13 mouse cellular contexts compared by ENCODE assay signal in the genomic region with DNA sequence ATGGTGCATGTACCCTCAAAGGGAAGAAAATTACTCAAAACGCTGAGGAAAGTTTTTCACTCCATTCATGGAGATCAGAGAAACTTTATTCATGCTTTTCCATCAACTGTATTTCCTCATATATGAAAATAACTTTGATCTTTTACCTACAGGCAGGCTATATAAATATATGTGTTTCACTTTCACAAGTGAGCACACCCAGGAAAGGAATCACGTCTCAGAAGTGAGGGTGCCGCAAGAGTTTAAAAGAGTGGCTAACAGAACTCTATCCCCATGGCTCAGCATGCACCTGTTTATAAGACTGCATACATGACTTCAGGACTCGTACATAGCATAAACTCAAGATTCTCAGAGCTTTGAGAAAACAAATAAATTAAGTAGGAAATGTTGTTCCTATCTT. TPM values are rescaled to one million over a fixed set of nuclear protein-coding genes. Genes with fewer than 3 reads are reported as not detected.
DNase-seq lines count a peak whose midpoint lies in the region; ATAC-seq lines count a peak whose summit lies in the region.
"Had no signal": no experiment of that assay in that cellular context is flagged by ENCODE, and none has a peak within 500 bp of the region (broad histone marks: within the 10 kb centered on the region; RNA-seq: fewer than 3 reads in every experiment).

No protein-coding gene starts in this region.

- no peak for ATAC-seq in forebrain, embryonic 12.5 days (ENCODE audit: low FRiP score)
- ATAC-seq in forebrain, embryonic 16.5 days, result no peak
- no peak for ATAC-seq in megakaryocyte, adult 5-6 weeks (ENCODE audit: poor library complexity, severe bottlenecking)
- no peak for ATAC-seq in liver, embryonic 12.5 days

- DNase-seq in splenic B cell, adult 2 months (ENCODE audit: low read depth, low spot score), result peak; percentile 25
- DNase-seq in cerebellum, adult 11 months, result no peak
- no peak for DNase-seq in urinary bladder, postnatal 36 days (ENCODE audit: low spot score in 2 of 2)
- DNase-seq: cerebellum, adult 11-12 months; heart, adult 11 months; kidney, postnatal 14 days had no signal

- H3K9me3 ChIP-seq in forebrain, embryonic 12.5 days, result no peaks in the 10 kb centered on the region
- H3K9me3 ChIP-seq in forebrain, embryonic 16.5 days (ENCODE audit: control insufficient read depth, low read length), result no peaks in the 10 kb centered on the region
- H3K9me3 ChIP-seq in megakaryocyte, embryonic 14.5 days, result no peaks in the 10 kb centered on the region
- no peaks in the 10 kb centered on the region for H3K9me3 ChIP-seq in liver, embryonic 12.5 days (replicated peaks)
- H3K9me3 ChIP-seq: embryonic facial prominence, embryonic 15.5 days had no signal

- no peak overlapping the region for H3K4me3 ChIP-seq in forebrain, embryonic 12.5 days (replicated peaks)
- H3K4me3 ChIP-seq in forebrain, embryonic 16.5 days (replicated peaks; ENCODE audit: low read length), result no peak overlapping the region
- peak overlapping the region; percentile 98 for H3K4me3 ChIP-seq in megakaryocyte, embryonic 14.5 days (replicated peaks)
- H3K4me3 ChIP-seq in liver, embryonic 12.5 days, result no peak overlapping the region; the same call in 1 of the 2 replicates
- H3K4me3 ChIP-seq: embryonic facial prominence, embryonic 15.5 days had no signal

- no peak overlapping the region for H3K9ac ChIP-seq in forebrain, embryonic 12.5 days
- no peak overlapping the region for H3K9ac ChIP-seq in forebrain, embryonic 16.5 days (replicated peaks; ENCODE audit: low read depth, low read length)
- H3K9ac ChIP-seq in liver, embryonic 12.5 days, result 0 out of 2 replicates have a peak overlapping the region, but pooled peaks have one; percentile 19
- H3K9ac ChIP-seq: embryonic facial prominence, embryonic 15.5 days had no signal

- no peak overlapping the region for H3K27ac ChIP-seq in forebrain, embryonic 12.5 days
- H3K27ac ChIP-seq in forebrain, embryonic 16.5 days (ENCODE audit: low read length), result no peak overlapping the region
- no peak overlapping the region for H3K27ac ChIP-seq in liver, embryonic 12.5 days
- H3K27ac ChIP-seq: embryonic facial prominence, embryonic 15.5 days had no signal

- H3K36me3 ChIP-seq in forebrain, embryonic 12.5 days (replicated peaks), result no peaks in the 10 kb centered on the region
- no peaks in the 10 kb centered on the region for H3K36me3 ChIP-seq in forebrain, embryonic 16.5 days (ENCODE audit: control insufficient read depth, insufficient read depth)
- peaks cover 10% of the 10 kb centered on the region for H3K36me3 ChIP-seq in megakaryocyte, embryonic 14.5 days (replicated peaks; ENCODE audit: low read length)
- peaks cover 2% of the 10 kb centered on the region; the same call in 1 of the 2 replicates for H3K36me3 ChIP-seq in liver, embryonic 12.5 days
- H3K36me3 ChIP-seq in splenic B cell, adult 2 months (ENCODE audit: control insufficient read depth, insufficient read depth, low read length, poor library complexity, severe bottlenecking), result no peaks in the 10 kb centered on the region
- H3K36me3 ChIP-seq: embryonic facial prominence, embryonic 15.5 days had no signal

- WGBS in forebrain, embryonic 12.5 days, result 78% methylated on average over 4 of the region's 4 CpGs
- 78% methylated on average over 4 of the region's 4 CpGs for WGBS in forebrain, embryonic 16.5 days
- 73% methylated on average over 4 of the region's 4 CpGs for WGBS in liver, embryonic 12.5 days (ENCODE audit: insufficient replicate concordance)

- no peaks in the 10 kb centered on the region for H3K27me3 ChIP-seq in forebrain, embryonic 12.5 days
- no peaks in the 10 kb centered on the region for H3K27me3 ChIP-seq in forebrain, embryonic 16.5 days (replicated peaks; ENCODE audit: control insufficient read depth, insufficient read depth, low read length)
- H3K27me3 ChIP-seq in megakaryocyte, embryonic 14.5 days (replicated peaks), result no peaks in the 10 kb centered on the region
- H3K27me3 ChIP-seq in liver, embryonic 12.5 days (replicated peaks), result no peaks in the 10 kb centered on the region
- no peaks in the 10 kb centered on the region for H3K27me3 ChIP-seq in splenic B cell, adult 2 months (ENCODE audit: control insufficient read depth, insufficient read depth, low read length, poor library complexity, severe bottlenecking)
- H3K27me3 ChIP-seq: embryonic facial prominence, embryonic 15.5 days had no signal

- H3K4me2 ChIP-seq in forebrain, embryonic 12.5 days, result peak overlapping the region; percentile 34
- no peak overlapping the region for H3K4me2 ChIP-seq in forebrain, embryonic 16.5 days (ENCODE audit: low read length)
- H3K4me2 ChIP-seq in liver, embryonic 12.5 days, result peak overlapping the region; percentile 84
- H3K4me2 ChIP-seq: embryonic facial prominence, embryonic 15.5 days had no signal

- peaks cover 18% of the 10 kb centered on the region for H3K4me1 ChIP-seq in forebrain, embryonic 12.5 days
- peaks cover 9% of the 10 kb centered on the region for H3K4me1 ChIP-seq in forebrain, embryonic 16.5 days (replicated peaks; ENCODE audit: control insufficient read depth, insufficient read depth, low read length)
- H3K4me1 ChIP-seq in megakaryocyte, embryonic 14.5 days, result peaks cover 41% of the 10 kb centered on the region
- H3K4me1 ChIP-seq in liver, embryonic 12.5 days, result peaks cover 39% of the 10 kb centered on the region

RNA-seq across cellular contexts. Expression of a gene that starts 1.8 kb away (rescaled TPM):
- 21.6 and 22.1 TPM in 2 replicates for polyA plus RNA-seq in forebrain, embryonic 12.5 days (2016; fragmentation: Nextera tagmentation; extraction: Ambion mirVana)
- 19.2 and 20.2 TPM in 2 replicates for polyA plus RNA-seq in forebrain, embryonic 16.5 days (2015; fragmentation: Nextera tagmentation; extraction: Ambion mirVana)
- polyA plus RNA-seq in megakaryocyte, embryonic 14.5 days (2012; ENCODE audit: insufficient read depth, low replicate concordance), result 6.8 and 7.4 TPM in 2 replicates
- 21.0 and 24.8 TPM in 2 replicates for total RNA-seq in megakaryocyte, adult 5-6 weeks (2015)
- 29.4 and 31.8 TPM in 2 replicates for total RNA-seq in megakaryocyte, adult 5-6 weeks (2017)
- 9.8 and 10.0 TPM in 2 replicates for polyA plus RNA-seq in liver, embryonic 12.5 days (2016; fragmentation: Nextera tagmentation; extraction: Ambion mirVana)

RNA-seq across cellular contexts. Expression of a gene that starts 2.1 kb away (rescaled TPM):
- 77.8 and 83.3 TPM in 2 replicates for polyA plus RNA-seq in forebrain, embryonic 12.5 days (2016; fragmentation: Nextera tagmentation; extraction: Ambion mirVana)
- polyA plus RNA-seq in forebrain, embryonic 16.5 days (2015; fragmentation: Nextera tagmentation; extraction: Ambion mirVana), result 68.8 and 72.8 TPM in 2 replicates
- polyA plus RNA-seq in megakaryocyte, embryonic 14.5 days (2012; ENCODE audit: insufficient read depth, low replicate concordance), result 2.0 TPM in 1 of 2 replicates, not detected in the other
- total RNA-seq in megakaryocyte, adult 5-6 weeks (2015), result 48.7 and 53.7 TPM in 2 replicates
- 47.4 and 58.8 TPM in 2 replicates for total RNA-seq in megakaryocyte, adult 5-6 weeks (2017)
- polyA plus RNA-seq in liver, embryonic 12.5 days (2016; fragmentation: Nextera tagmentation; extraction: Ambion mirVana), result 31.8 and 33.3 TPM in 2 replicates

RNA-seq across cellular contexts. Expression of a gene that starts 44.1 kb away (rescaled TPM):
- 0.06 and 0.10 TPM in 2 replicates for polyA plus RNA-seq in forebrain, embryonic 12.5 days (2016; fragmentation: Nextera tagmentation; extraction: Ambion mirVana)
- 0.11 and 0.14 TPM in 2 replicates for polyA plus RNA-seq in forebrain, embryonic 16.5 days (2015; fragmentation: Nextera tagmentation; extraction: Ambion mirVana)
- polyA plus RNA-seq in megakaryocyte, embryonic 14.5 days (2012; ENCODE audit: insufficient read depth, low replicate concordance), result not detected in 2 replicates
- total RNA-seq in megakaryocyte, adult 5-6 weeks (2015), result 0.07 and 0.48 TPM in 2 replicates
- not detected in 2 replicates for total RNA-seq in megakaryocyte, adult 5-6 weeks (2017)
- polyA plus RNA-seq in liver, embryonic 12.5 days (2016; fragmentation: Nextera tagmentation; extraction: Ambion mirVana), result 0.05 TPM in 1 of 2 replicates, not detected in the other
- total RNA-seq: liver, adult 2 months had no signal

Comparison
In these comparisons a context has a peak if more than half of its experiments do, and no peak if none do; other contexts are left out.
1. RNA of a gene that starts 2.1 kb away (polyA plus RNA-seq): 77.8 to 83.3 TPM in forebrain, embryonic 12.5 days, 68.8 to 72.8 TPM in forebrain, embryonic 16.5 days and 31.8 to 33.3 TPM in liver, embryonic 12.5 days; 2.0 TPM in megakaryocyte, embryonic 14.5 days; every median in the first group is over 10 times any median in the second.